Mouse (Mus musculus) urinary bladder, postnatal 14 days (tissue): ENCODE measurements around the gene Acoxl.

ENCODE experiments used
- DNase-seq: peaks from one replicate; pipeline ENCODE4 v3.0.0; 2021; ENCODE audit warnings: low spot score

Gene Acoxl

DNA sequence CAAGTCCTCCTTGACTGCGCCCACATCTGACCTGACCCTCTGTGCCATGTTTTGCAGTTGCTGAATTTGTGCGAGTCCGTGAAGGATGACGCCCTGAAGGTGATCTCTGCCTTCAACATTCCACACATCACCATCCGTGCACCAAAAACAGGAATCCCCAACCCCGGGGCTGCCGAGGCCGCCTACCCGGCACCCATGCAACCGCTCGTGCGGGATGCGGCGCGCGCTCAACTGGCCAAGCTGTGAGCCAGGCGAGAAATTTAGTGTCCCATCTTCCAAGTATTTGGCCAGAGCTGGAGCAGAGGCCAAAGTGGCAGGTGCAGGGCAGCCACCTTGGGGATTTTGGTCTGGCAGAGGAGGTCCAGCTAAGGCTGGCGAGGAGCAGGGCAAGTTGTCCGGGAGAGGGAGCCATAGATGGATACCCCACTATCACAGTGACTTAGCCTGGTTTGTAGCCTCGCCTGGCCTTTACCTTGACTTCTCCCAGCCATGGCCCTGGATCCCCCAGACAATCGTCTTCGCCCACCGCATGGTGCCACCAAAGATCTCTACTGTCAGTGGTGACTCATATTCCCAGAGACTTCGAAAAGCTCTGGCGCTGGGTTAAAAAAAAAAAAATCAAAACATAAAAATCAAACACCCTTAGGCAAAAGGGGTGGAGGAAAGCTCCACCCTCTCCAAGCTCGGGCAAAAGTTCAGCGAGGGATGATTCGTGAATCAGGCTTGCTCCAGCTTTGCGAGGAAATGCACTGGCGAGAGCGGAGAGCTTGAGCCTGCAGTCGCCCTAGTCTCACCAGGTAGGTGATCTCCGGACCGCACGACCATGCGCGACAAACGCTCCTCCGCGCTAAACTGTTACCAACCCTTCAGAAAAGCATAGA lies 284.5 kb downstream of the Acoxl start:
- DNase-seq, result peak; percentile 70

GRCm38 (mm10) chr2:128123921-128124683 lies 285.4 kb downstream of the Acoxl start:
- DNase-seq, result no peak

GRCm38 (mm10) chr2:128124693-128125092 lies 286.0 kb downstream of the Acoxl start:
- DNase-seq, result no peak

- peak; percentile 98 for DNase-seq
Observed at GRCm38 (mm10) chr2:128125635-128126470, 287.2 kb downstream of the Acoxl start, which contains the start of gene Bcl2l11. Gene Bcl2l11, plus strand, starts transcription at chr2:128126038.

DNA sequence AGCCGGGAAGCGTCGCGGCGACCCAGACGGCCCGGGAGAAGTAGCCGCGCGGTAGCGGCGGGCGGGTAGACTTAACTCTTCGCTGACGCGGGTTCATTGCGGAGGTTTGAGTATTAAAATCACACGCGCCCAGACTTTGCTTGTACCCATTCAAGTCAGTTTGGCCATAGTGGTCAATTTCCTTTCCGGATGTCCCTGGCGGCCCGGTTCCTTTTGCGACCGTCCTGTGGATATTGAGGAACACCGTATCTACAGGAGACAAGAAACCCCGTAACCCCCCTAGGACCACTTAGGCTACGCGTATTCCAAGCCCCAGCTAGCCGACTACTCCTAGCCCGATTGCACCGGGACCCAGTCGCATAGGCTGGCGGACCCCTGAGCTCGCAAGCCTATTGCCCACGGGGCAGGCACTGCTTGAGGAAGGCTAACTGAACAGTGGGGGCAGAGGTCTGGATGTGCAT lies 287.9 kb downstream of the Acoxl start:
- no peak for DNase-seq

GRCm38 (mm10) chr2:128127121-128127671 lies 288.5 kb downstream of the Acoxl start:
- DNase-seq, result peak; percentile 97

DNA sequence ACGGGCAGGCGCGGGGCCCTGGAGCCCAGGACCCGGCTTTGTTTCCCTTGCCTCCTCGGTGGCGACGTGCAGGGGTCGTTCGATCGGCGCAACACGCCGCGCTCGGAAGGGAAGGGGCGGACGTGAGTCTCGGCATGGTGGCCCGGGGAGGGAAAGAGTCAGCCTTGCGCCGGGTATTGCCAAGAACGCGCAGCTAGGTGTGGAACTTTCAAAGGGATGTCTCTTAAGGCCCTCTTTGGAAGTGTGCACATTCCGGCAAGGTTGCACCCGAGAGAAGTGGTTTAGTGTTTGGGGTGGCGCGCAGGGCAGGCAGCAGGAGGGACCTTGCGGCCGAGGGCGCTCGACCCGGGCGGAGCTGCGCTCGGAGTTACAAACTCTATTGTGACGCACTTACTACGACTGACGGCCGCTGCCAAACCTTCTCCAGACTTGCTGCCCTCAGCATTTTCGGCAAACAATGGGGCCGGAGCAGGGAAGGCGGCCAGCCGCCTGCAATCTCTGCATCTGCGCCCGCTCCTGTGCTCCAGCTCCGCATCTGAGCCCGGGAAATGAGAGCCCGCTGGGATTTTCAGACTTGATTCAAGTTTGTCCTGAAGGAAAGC lies 289.1 kb downstream of the Acoxl start:
- peak; percentile 78 for DNase-seq

- no peak for DNase-seq
Observed at GRCm38 (mm10) chr2:128128532-128128931, 289.9 kb downstream of the Acoxl start.

- no peak for DNase-seq
Observed at GRCm38 (mm10) chr2:128131503-128131902, 292.8 kb downstream of the Acoxl start.

DNA sequence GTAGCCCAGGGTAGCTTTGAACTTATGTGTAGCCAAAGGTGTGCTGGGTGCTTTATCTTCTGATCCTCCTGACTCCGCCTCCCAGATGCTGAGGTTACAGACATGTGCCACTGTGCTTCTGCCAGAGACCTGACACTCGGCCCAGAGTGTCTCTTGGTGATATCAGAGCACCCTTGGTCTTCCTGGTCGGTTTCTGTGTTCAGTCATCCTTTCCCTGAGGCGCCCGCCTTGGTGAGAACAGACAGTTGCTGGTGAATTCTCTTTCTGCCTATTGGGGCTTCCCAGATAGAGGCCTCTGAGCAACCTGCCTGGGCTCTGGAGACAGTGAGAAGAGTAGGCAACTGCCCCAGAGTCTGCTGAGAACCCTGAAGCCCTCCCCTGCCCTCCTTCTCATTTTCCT lies 294.0 kb downstream of the Acoxl start:
- no peak for DNase-seq

DNA sequence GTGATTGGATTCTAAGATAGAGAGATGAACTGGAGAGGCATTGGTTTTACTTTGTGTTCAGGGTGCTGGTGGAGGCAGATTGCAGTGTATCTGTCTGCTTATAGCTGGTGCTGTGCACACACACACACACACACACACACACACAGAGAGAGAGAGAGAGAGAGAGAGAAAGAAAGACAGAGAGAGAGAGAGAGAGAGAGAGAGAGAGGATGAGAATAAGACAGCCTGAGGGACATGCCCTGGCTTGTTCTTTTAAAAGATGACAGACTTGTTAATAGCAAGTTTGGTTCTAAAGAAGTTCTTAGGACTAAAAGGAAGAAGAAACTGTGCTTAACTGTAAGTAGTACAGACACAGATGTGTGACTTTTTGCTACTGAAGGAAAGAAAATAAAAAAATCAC lies 295.2 kb downstream of the Acoxl start:
- no peak for DNase-seq

DNA sequence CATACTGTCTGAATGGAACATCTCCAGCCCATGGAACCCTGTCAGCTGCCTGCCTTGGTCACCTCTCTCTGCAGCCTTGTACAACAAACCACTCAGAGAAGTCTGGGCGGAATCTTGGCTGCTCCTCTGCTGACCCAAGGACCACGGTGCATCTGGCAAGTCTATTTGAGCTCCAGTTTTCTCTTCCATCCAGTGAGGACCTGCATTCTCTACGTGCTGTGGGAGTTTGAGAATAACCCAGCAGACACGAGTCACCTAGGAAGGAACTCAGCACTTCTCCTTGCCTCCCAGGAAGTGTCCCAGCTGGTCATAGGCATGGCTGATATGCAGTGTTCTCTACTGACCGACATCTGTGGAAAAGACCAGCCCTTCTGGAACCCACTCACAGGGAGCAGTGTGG lies 295.8 kb downstream of the Acoxl start:
- DNase-seq, result no peak

DNA sequence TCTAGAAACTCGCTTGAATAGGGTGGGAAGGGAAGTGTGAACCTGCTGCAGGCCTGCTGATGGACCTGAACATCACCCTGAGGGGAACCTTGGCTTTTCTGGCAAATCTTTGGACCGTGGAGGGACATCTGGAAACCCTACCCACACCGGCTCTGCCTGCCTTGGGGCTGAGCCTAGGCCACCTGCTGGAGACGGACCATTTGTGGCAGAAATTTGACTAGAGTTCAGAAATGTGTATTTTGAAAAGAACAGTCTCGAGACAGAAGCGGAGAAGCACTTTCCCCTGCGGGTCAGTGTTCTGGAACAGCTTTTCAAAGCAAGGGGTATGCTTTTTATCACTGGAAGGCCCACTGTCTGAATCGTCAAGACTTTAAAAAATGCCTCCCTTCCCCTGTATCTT lies 296.3 kb downstream of the Acoxl start:
- no peak for DNase-seq

DNA sequence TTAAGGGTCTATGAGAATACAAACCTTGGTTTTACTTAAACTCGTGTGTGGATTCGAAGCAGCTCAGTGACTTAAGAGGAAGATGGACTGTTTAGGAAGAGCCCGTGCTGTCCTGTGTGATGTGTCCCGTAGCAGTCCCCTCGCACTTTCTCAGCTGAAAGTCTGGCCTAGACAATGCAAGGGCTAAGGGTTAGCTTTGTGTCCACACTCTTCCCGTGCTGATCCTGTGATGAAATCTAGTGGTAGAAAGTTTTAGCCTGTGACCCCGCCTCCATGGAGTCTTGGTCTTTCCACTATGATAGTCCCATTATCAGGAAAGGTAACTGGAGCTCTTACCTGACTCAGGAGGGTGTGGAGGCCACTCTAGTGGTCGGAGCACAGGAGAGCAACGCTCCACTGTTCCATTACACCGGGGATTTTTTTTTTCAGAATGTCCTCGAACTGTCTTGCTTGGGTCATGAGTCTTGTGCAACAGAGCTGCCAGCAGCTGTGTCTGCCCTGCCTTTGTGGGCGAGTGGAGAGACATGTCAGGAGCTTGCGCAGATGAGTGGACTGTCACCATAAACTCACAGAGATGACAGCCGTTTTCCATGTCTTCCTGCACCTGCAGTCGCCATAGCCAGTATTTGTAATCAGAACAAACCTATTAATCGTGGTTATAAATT lies 298.2 kb downstream of the Acoxl start:
- no peak for DNase-seq

DNA sequence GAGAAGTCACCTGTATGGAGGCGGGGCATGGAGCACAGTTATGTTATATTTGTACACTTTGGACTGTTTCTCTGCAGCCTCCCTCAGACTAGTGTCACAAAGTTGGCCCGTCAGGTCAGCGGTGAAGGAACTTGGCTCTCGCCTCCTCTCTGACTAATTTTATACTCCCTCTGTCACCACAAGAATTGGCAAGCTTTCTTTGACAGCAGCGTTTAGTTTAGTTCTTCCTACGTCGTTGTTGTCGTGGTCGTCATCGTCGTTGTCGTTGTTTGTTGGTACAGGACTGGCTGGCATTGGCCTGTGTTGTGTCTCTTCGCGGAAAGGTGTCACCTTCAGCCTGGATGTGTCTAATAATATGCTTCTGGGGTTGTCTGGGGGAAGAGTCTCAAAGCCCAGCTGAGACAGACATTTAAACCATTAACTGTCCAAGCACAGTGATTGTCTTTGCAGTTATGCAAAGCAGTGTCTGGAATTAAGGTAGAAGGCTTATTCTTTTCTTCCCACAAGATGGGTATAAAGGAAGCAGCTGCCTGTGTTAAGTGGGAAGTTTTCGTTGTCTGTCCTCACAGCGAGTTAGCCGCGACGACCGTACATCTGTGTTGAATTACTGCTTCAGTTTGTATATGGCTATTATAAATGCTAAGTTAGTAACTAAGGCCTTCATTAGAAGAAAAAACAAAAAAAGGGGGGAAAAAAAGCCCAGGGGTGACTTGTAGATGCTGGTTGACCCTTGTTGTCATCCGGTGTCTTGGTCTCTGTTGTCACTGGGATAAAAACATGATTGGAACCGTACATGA lies 299.0 kb downstream of the Acoxl start:
- no peak for DNase-seq

- no peak for DNase-seq
Observed at GRCm38 (mm10) chr2:128138924-128139323, 300.2 kb downstream of the Acoxl start.

DNA sequence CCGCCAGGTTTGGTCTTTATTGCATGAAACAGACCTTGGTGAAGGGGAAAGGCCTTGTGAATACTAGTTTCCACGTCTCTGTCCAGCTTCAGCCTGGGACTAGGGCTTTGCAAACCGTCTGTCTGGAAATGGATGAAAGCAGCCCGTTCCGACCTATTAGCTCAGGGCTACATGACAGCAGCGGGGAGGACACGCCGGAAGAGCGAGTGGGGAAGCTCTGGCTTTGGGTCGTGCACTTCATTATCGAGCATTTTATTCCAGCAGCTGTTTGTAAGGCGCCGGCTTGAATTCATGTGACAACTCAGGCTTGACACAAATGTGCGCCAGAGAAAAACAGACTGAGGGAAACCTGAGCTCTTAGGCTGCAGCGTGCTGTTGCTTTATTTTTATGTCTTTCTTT lies 301.1 kb downstream of the Acoxl start:
- no peak for DNase-seq

DNA sequence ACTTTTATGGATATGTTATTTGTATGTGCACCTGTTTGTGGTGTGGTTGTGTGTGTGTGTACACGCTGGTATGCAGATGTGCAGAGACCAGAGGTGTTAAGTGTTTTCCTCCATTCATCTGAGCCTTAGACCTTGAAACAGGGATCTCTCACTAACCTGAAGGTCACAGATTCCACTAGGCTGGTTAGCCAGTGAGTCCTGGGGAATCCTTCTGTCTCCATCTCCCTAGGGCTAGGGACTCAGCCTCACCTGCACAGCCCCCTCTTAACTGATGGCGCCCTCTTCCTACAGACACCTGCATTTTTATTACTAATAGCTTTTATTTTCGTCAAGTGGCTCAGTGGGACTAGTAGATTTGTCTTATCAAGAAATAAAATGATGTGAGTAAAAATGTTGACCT lies 301.5 kb downstream of the Acoxl start:
- DNase-seq, result no peak

GRCm38 (mm10) chr2:128143992-128144391 lies 305.3 kb downstream of the Acoxl start:
- DNase-seq, result no peak

DNA sequence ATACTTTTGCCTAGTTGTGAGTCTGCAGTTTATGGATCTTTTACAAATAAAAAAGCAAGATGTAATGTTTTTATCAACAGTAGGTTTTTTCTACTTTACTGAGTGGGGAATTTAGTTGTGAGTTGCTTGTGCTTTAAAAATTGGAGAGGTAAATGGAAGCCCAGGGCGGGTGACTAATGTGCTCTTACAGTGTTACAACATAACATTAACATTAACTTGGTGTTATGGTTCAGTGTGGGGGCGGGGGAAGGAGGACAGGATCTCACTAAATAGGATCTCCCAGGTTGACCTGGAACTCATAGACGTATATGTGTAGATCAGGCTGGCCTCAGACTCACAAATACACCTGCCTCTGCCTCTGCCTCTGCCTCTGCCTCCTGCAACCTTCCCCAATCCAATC lies 306.8 kb downstream of the Acoxl start:
- DNase-seq, result no peak
